Mouse (Mus musculus): ENCODE measurements around the gene Adra2a. TPM values are rescaled to one million over a fixed set of nuclear protein-coding genes. Genes with fewer than 3 reads are reported as not detected.

The Adra2a gene
- polyA plus RNA-seq (2015; fragmentation: Nextera tagmentation; extraction: Ambion mirVana), result 1.9 TPM in 2 replicates

DNA sequence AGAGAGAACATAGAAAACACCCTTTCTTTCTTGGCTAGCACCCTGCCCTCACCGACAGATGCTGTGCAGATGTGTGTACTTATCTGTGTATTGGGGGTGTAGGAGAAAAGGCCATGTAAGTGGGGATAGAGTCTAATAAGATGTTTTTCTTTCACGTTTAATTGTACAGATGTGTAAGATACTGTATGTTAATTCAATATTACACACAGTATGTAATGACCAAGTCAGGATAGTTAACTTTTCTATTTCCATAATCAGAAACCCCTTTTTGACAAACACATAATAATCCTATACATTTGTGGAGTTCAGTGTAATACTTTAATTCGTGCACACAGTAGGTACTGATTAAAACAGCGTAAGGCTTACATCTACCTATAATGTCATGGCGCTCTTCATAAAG is at the start of gene Adra2a:
TSS of gene Adra2a (plus strand) at position 301 of the 400 bp plus-strand sequence.
- H3K4me3 ChIP-seq (replicated peaks), result peak within 1 kb of the TSS; percentile 59
- H3K4me1 ChIP-seq (replicated peaks), result peaks cover 31% of the 10 kb centered on the region
- WGBS, result 77% methylated on average over 5 of the region's 5 CpGs
- peaks cover 36% of the 10 kb centered on the region for H3K27me3 ChIP-seq
- ATAC-seq, result no peak
- peak within 1 kb of the TSS; percentile 72 for H3K9ac ChIP-seq (replicated peaks)
- no peaks in the 10 kb centered on the region for H3K9me3 ChIP-seq
- H3K4me2 ChIP-seq (replicated peaks), result peak within 1 kb of the TSS; percentile 99
- H3K27ac ChIP-seq, result peak within 1 kb of the TSS; percentile 35
- no peaks in the 10 kb centered on the region for H3K36me3 ChIP-seq

DNA sequence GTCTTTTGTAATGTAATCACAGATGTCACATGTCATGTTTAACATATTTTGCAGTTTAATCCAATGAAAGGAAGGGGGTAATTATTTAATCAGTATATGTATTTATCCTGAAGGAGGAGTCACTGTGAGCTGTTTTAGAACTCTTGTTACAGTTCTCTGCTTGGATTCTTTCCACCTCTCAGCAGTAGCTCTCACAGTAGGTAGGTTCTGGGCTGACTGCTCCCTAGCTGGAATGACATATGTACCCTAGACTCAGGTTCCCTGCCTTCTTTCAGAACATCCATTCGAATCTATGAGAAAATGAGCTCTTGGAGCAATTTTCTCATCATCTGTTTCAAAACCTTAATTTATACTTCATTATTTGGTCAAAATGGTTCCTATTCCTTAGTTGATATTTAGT is 49.7 kb upstream of the Adra2a start:
- H3K27me3 ChIP-seq, result no peaks in the 10 kb centered on the region
- H3K4me2 ChIP-seq (replicated peaks), result no peak overlapping the region
- H3K27ac ChIP-seq, result no peak overlapping the region
- no peak overlapping the region for H3K9ac ChIP-seq (replicated peaks)
- no peaks in the 10 kb centered on the region for H3K9me3 ChIP-seq
- peaks cover 11% of the 10 kb centered on the region; the same call in 1 of the 2 replicates for H3K4me1 ChIP-seq (replicated peaks)
- no peak for ATAC-seq
- no peak overlapping the region for H3K4me3 ChIP-seq (replicated peaks)
- H3K36me3 ChIP-seq, result 0 out of 2 replicates have a peak, but pooled peaks cover 4% of the 10 kb centered on the region
- WGBS, result 94% methylated on average over 1 of the region's 1 CpGs

DNA sequence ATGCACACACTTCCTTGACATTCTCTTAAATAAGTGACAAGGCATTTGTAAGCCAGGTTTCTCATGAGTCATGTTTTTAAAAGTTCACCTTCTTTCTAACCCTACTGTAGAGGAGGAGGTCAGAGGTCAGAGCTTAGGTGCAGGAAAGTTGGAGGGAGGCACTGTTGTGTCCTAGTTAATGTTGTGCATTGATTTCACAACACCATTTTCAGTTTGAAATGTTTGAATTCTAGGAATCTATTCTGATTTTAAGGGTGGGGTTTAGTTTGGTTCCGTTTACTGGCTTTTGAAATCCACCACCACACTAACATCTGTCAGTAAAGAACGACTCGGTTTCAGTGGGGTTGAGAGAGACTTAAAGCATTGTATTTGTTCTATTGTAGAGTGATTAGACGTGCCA is 33.0 kb upstream of the Adra2a start:
- 58% methylated on average over 4 of the region's 4 CpGs for WGBS
- no peak overlapping the region for H3K9ac ChIP-seq (replicated peaks)
- no peak overlapping the region for H3K4me3 ChIP-seq (replicated peaks)
- H3K27me3 ChIP-seq, result no peaks in the 10 kb centered on the region
- no peak overlapping the region for H3K4me2 ChIP-seq (replicated peaks)
- no peak overlapping the region for H3K27ac ChIP-seq
- no peaks in the 10 kb centered on the region for H3K9me3 ChIP-seq
- no peaks in the 10 kb centered on the region for H3K36me3 ChIP-seq
- H3K4me1 ChIP-seq (replicated peaks), result no peaks in the 10 kb centered on the region
- ATAC-seq, result no peak

DNA sequence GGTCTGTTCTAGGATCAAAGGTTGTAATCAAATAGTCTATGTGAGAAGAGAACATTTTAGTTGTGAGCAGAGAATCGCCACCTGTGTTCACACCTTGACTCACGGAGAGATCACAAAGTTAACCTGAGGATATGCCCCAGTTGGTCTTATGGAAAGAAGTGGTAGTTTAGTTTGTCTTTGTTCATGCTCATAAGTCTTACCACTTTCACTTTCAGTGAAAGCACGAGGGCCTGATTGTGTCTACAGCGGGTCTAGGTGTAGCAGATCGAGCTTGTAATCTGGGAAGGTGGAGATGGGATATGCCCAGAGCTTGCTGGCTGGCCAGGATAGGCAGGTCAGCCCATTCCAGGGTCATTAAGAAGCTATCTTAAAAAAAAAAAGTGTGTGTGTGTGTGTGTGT is 29.0 kb upstream of the Adra2a start:
- Histone ChIP-seq H3K4me2 (replicated peaks) (no peak overlapping the region), H3K9me3 (no peaks in the 10 kb centered on the region), H3K36me3 (no peaks in the 10 kb centered on the region), H3K27ac (no peak overlapping the region), H3K4me1 (replicated peaks) (no peaks in the 10 kb centered on the region), H3K9ac (replicated peaks) (no peak overlapping the region), H3K27me3 (no peaks in the 10 kb centered on the region), H3K4me3 (replicated peaks) (no peak overlapping the region)
- no peak for ATAC-seq
- 97% methylated on average over 5 of the region's 5 CpGs for WGBS

DNA sequence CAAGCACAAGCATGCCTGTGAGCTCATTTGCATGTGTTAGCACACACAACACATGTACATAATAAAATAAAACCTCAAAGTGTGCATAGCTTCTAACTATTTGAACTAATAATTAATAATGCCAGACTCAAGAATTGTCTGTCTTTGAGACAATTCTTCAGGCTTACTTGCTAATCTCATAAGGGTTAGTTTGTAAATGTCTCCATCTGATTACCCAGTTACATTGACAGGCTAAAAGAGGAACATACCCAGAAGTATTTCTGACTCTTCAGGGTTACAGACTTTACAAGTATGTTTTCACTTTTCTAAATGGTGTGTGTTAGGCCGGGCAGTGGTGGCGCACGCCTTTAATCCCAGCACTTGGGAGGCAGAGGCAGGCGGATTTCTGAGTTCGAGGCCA is 28.4 kb upstream of the Adra2a start:
- no peak overlapping the region for H3K4me3 ChIP-seq (replicated peaks)
- H3K27me3 ChIP-seq, result no peaks in the 10 kb centered on the region
- no peak overlapping the region for H3K27ac ChIP-seq
- H3K4me2 ChIP-seq (replicated peaks), result no peak overlapping the region
- ATAC-seq, result no peak
- WGBS, result 95% methylated on average over 5 of the region's 5 CpGs
- no peaks in the 10 kb centered on the region for H3K36me3 ChIP-seq
- no peak overlapping the region for H3K9ac ChIP-seq (replicated peaks)
- H3K9me3 ChIP-seq, result no peaks in the 10 kb centered on the region
- H3K4me1 ChIP-seq (replicated peaks), result no peaks in the 10 kb centered on the region

DNA sequence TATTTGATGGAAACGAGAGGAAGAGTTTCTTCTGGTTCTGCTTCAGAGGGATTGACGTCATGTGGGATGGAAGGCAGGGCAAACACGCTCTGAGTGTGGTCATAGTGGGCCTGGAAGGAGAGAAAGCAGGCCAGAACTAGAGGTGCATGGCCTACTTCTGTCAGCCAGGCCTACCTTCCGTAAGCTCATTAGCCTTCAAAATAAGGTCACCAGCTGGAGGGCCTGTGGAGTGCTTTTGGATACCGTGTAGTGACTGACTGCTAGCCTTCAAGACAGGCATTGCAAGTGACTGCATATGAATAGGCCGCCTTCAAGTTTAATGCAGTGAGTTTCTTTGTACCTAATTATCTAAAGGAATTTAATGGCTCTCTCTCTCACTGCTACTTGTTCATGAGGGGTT is 8.9 kb upstream of the Adra2a start:
- WGBS, result 82% methylated on average over 6 of the region's 6 CpGs
- no peak for ATAC-seq

DNA sequence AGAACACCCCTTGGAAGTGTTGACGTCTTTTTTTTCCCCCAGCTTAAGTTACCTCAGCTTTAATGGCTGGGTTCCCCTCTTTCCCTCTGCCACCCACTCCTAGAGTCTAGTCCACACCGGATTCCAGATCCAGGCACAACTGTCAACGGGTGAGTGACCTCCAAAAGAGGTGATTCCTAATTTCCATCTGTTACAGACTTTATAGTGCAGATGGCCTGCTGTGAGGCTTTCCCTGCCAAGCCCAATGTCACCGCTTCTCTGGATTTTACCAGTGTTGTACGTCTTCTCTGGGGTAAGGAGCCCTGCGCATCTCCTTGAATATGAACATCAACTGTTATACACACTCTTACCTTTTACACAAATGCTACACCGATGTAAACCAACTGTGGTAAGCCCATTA is 4.5 kb upstream of the Adra2a start:
- H3K4me1 ChIP-seq (replicated peaks), result no peaks in the 10 kb centered on the region
- H3K4me2 ChIP-seq (replicated peaks), result no peak overlapping the region
- H3K36me3 ChIP-seq, result peaks cover 8% of the 10 kb centered on the region; the same call in 1 of the 2 replicates
- H3K9ac ChIP-seq (replicated peaks), result no peak overlapping the region
- 76% methylated on average over 7 of the region's 7 CpGs for WGBS
- ATAC-seq, result no peak
- no peak overlapping the region for H3K27ac ChIP-seq
- no peaks in the 10 kb centered on the region for H3K9me3 ChIP-seq
- no peaks in the 10 kb centered on the region for H3K27me3 ChIP-seq
- H3K4me3 ChIP-seq (replicated peaks), result no peak overlapping the region

More for the DNA sequence above, 8.9 kb upstream of the Adra2a start:
- Histone ChIP-seq H3K4me2 (replicated peaks) (no peak overlapping the region), H3K4me1 (replicated peaks) (no peaks in the 10 kb centered on the region), H3K9me3 (no peaks in the 10 kb centered on the region), H3K36me3 (peaks cover 28% of the 10 kb centered on the region), H3K4me3 (replicated peaks) (no peak overlapping the region), H3K9ac (replicated peaks) (no peak overlapping the region), H3K27me3 (no peaks in the 10 kb centered on the region), H3K27ac (no peak overlapping the region)

DNA sequence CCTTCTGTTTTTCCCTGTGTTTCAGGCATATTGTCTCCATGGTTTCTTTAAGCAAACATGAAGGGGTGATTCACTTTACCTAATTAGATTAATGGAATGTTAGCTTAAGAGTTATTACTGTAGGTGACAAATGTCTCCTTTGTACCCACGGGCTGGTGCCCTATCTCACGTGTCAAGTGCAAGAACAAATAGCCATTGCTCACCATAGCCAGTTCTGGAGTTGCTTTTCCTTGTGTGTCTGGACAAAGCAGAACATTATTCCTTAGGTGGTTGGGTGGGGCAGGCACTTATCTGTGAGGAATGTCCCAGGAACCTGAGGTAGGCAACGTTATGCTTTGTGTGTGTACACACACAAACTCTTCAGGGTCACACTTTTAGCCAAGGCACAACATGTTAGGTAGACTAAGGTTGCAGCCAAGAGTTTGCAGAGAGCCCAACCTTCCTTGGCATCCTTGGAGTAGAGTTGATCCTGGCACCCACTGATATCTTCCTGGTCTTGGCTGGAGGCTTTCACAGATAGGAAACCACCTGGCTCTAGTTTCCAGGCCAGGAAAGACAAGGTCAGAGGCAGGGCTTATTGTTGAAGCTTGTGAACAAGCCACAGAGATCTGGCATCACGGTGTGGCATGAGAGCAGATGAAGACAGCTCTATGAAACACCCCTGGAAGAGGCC is 3.5 kb upstream of the Adra2a start:
- ATAC-seq, result no peak
- Histone ChIP-seq H3K4me1 (replicated peaks) (peaks cover 7% of the 10 kb centered on the region), H3K4me3 (replicated peaks) (no peak overlapping the region), H3K9ac (replicated peaks) (no peak overlapping the region), H3K27me3 (peaks cover 3% of the 10 kb centered on the region; the same call in 1 of the 2 replicates), H3K36me3 (peaks cover 6% of the 10 kb centered on the region; the same call in 1 of the 2 replicates), H3K27ac (no peak overlapping the region), H3K4me2 (replicated peaks) (no peak overlapping the region), H3K9me3 (no peaks in the 10 kb centered on the region)
- 66% methylated on average over 4 of the region's 4 CpGs for WGBS

DNA sequence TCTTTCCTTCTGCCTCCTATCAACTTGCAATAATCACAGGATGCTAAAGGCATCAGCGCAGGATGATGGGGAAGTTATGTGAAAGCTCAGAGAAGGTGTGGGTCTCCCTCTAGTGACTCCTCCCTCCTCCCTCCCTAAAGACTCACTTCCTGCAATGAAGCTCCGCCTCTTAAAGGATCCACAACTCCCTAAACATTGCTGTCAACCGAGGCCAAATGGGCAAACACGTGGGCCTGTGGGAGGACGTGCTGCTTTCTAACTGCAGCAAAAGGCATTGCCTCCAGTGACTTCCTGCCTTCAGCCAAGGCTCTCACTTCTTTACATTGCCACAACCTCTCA is 3.0 kb upstream of the Adra2a start:
- WGBS, result 43% methylated on average over 5 of the region's 5 CpGs
- no peak overlapping the region for H3K27ac ChIP-seq
- ATAC-seq, result no peak

DNA sequence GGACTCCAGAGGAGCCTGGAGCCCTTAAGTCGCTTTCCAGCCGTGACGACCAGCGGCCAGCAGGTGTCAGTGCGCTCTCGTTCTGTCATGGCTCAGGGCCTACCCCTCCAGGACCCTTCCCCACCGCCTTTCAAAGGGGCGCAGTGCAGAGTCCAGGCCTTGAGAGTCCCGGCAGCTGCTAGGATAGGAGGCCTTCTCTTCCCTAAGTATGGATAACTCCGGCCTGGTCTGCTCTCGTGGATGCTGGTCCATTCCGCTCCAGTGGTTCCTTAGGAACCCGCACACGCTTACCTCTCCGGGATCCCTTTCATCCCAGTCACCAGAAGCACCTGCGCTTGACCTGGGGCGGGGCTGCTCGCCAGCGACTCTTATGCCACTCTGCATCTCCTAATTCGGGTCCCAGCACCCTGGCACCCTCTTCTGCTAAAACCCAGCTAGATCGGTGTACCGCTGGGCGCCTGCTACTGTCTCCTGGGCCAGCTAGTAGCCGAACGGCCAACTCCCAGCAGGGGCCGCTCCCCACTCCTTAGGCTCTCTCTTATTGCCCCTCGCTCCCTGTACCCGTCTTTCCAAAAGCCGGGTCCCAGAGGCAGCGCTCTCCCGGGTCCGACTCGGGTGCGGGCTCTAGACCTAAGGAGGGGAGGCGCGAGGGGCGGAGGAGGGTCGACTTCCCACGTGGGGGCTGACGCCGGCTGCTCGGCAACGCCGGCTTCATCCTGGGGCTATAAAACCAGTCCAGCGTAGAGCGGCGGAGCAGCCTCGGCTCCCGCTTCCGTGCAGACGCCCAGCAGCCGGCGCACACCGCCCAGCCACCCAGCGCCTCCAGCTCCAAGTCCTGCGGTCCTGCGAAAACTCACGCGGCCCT is 788 bp downstream of the Adra2a start:
- ATAC-seq, result peak; percentile 91
- Histone ChIP-seq H3K4me1 (replicated peaks) (peaks cover 31% of the 10 kb centered on the region), H3K27me3 (peaks cover 45% of the 10 kb centered on the region), H3K4me3 (replicated peaks) (peak overlapping the region; percentile 59), H3K36me3 (no peaks in the 10 kb centered on the region), H3K9ac (replicated peaks) (peak overlapping the region; percentile 72), H3K4me2 (replicated peaks) (peak overlapping the region; percentile 99), H3K9me3 (no peaks in the 10 kb centered on the region), H3K27ac (peak overlapping the region; percentile 52)
- WGBS, result under 1% methylated on average over 58 of the region's 59 CpGs

More for the DNA sequence above, 3.0 kb upstream of the Adra2a start:
- Histone ChIP-seq H3K4me1 (replicated peaks) (peaks cover 12% of the 10 kb centered on the region), H3K4me3 (replicated peaks) (no peak overlapping the region), H3K9ac (replicated peaks) (no peak overlapping the region), H3K27me3 (peaks cover 7% of the 10 kb centered on the region), H3K36me3 (0 out of 2 replicates have a peak, but pooled peaks cover 4% of the 10 kb centered on the region), H3K4me2 (replicated peaks) (no peak overlapping the region), H3K9me3 (no peaks in the 10 kb centered on the region)

DNA sequence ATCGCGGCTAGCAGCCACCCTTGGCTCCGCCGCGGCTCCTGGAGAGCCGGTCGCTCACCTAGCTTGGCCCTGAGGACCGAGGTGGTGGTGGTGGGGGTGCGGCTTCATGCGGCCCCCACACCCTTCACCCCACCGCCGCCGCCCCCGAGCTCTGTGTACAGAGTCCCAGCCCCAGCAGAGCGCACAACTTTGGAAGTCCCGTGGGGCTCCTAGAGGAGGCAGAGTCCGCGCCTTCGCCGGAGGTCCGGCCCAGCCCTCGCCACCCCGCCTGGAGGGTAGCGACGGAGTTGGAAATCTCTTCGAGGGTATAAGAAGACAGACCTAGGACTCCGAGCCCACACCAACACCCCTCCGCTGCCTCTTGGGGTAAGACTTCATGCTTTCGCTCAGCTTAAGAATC is 1.5 kb downstream of the Adra2a start:
- H3K27ac ChIP-seq, result peak overlapping the region; percentile 52; the same call in 1 of the 2 replicates
- H3K9ac ChIP-seq (replicated peaks), result peak overlapping the region; percentile 72
- H3K27me3 ChIP-seq, result peaks cover 50% of the 10 kb centered on the region
- peaks cover 31% of the 10 kb centered on the region for H3K4me1 ChIP-seq (replicated peaks)
- H3K36me3 ChIP-seq, result no peaks in the 10 kb centered on the region
- WGBS, result under 1% methylated on average over 29 of the region's 29 CpGs
- ATAC-seq, result peak; percentile 54
- peak overlapping the region; percentile 99 for H3K4me2 ChIP-seq (replicated peaks)
- peak overlapping the region; percentile 59 for H3K4me3 ChIP-seq (replicated peaks)
- H3K9me3 ChIP-seq, result no peaks in the 10 kb centered on the region

DNA sequence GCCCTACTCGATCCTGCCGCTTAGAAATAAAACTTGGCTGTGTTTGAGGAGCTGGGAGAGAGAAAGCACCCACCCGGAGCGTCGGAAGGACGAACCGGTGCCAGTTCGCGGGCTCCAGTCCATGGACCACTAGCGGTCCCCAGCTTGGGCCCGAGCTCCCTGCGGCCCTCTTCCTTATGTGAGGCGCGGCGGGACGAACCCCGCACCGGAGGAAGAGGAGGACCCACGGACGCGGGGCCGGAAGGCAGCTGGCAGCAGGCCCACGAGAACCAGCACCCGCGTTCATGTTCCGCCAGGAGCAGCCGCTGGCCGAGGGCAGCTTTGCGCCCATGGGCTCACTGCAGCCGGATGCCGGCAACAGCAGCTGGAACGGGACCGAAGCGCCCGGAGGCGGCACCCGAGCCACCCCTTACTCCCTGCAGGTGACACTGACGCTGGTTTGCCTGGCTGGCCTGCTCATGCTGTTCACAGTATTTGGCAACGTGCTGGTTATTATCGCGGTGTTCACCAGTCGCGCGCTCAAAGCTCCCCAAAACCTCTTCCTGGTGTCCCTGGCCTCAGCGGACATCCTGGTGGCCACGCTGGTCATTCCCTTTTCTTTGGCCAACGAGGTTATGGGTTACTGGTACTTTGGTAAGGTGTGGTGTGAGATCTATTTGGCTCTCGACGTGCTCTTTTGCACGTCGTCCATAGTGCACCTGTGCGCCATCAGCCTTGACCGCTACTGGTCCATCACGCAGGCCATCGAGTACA is 2.2 kb downstream of the Adra2a start:
- H3K27ac ChIP-seq, result no peak overlapping the region

More for the DNA sequence above, 2.2 kb downstream of the Adra2a start:
- Histone ChIP-seq H3K9ac (replicated peaks) (peak overlapping the region; percentile 72), H3K9me3 (no peaks in the 10 kb centered on the region), H3K4me3 (replicated peaks) (peak overlapping the region; percentile 59), H3K4me1 (replicated peaks) (peaks cover 31% of the 10 kb centered on the region), H3K4me2 (replicated peaks) (peak overlapping the region; percentile 99), H3K36me3 (no peaks in the 10 kb centered on the region), H3K27me3 (peaks cover 56% of the 10 kb centered on the region)
- 2% methylated on average over 55 of the region's 55 CpGs for WGBS
- ATAC-seq, result no peak

All from midbrain, embryonic 13.5 days (tissue).